Mouse (Mus musculus): ENCODE results near the gene Bet1l. TPM values are rescaled to one million over a fixed set of nuclear protein-coding genes. Genes with fewer than 3 reads are reported as not detected.

The Bet1l gene
- total and polyA plus RNA-seq, 3 experiments = 5.2 to 13.1 (median 8.4) TPM

DNA sequence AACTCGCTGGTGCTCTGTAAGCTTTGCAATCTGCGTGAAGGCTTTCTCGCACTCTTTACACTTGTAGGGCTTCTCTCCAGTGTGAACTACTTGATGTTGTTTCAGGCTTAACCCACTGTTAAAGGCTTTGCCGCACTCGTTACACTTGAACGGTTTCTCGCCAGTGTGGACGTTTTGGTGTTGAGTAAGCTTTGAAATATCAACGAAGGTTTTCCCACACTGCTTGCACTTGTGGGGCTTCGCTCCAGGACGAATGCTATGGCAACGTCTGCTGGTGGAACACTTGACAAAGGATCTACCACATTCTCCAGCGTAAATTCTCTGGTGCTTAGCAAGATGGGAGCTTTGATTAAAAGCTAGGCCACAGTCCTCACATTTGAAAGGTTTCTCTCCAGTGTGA is 45.7 kb downstream of the Bet1l start:
- TF ChIP-seq GATA2 (IDR thresholded peaks at IDR 0.05; ENCODE audit: borderline replicate concordance, low read depth, low read length) (no peak), POLR2AphosphoS5 (IDR thresholded peaks at IDR 0.05; ENCODE audit: insufficient replicate concordance, low read depth, low read length) (no peak), CTCF (IDR thresholded peaks at IDR 0.05; ENCODE audit: low read depth, low read length) (no peak), GATA1 (IDR thresholded peaks at IDR 0.05; ENCODE audit: borderline replicate concordance, low read length) (no peak), TAL1 (conservative IDR thresholded peaks at IDR 0.05; ENCODE audit: low read depth, low read length) (no peak)
- no peak for ATAC-seq (ENCODE audit: extremely low read depth, insufficient number of reproducible peaks, low FRiP score, poor library complexity, severe bottlenecking)
- Histone ChIP-seq H3K9me3 (replicated peaks) (no peaks in the 10 kb centered on the region), H3K4me1 (ENCODE audit: insufficient read depth, low read depth, low read length) (no peaks in the 10 kb centered on the region), H3K27me3 (ENCODE audit: insufficient read depth, low read length) (peaks cover 3% of the 10 kb centered on the region), H3K36me3 (replicated peaks) (no peaks in the 10 kb centered on the region), H3K4me3 (ENCODE audit: low read depth, low read length) (no peak overlapping the region)
- DNase-seq (ENCODE audit: low spot score) = no peak

GRCm38 (mm10) chr7:140810496-140810895 is 46.9 kb downstream of the Bet1l start:
- H3K4me1 ChIP-seq (ENCODE audit: insufficient read depth, low read depth, low read length) = no peaks in the 10 kb centered on the region
- no peak overlapping the region for H3K4me3 ChIP-seq (ENCODE audit: low read depth, low read length)
- peaks cover 3% of the 10 kb centered on the region for H3K27me3 ChIP-seq (ENCODE audit: insufficient read depth, low read length)
- no peaks in the 10 kb centered on the region for H3K9me3 ChIP-seq (replicated peaks)
- no peaks in the 10 kb centered on the region for H3K36me3 ChIP-seq (replicated peaks)
- ATAC-seq (ENCODE audit: extremely low read depth, insufficient number of reproducible peaks, low FRiP score, poor library complexity, severe bottlenecking) (no peak), DNase-seq (ENCODE audit: low spot score) (no peak)
- TF ChIP-seq TAL1 (conservative IDR thresholded peaks at IDR 0.05; ENCODE audit: low read depth, low read length) (no peak), GATA2 (IDR thresholded peaks at IDR 0.05; ENCODE audit: borderline replicate concordance, low read depth, low read length) (no peak), CTCF (IDR thresholded peaks at IDR 0.05; ENCODE audit: low read depth, low read length) (peak; percentile 5; the same call in 1 of the 2 replicates), GATA1 (IDR thresholded peaks at IDR 0.05; ENCODE audit: borderline replicate concordance, low read length) (no peak), POLR2AphosphoS5 (IDR thresholded peaks at IDR 0.05; ENCODE audit: insufficient replicate concordance, low read depth, low read length) (no peak)

DNA sequence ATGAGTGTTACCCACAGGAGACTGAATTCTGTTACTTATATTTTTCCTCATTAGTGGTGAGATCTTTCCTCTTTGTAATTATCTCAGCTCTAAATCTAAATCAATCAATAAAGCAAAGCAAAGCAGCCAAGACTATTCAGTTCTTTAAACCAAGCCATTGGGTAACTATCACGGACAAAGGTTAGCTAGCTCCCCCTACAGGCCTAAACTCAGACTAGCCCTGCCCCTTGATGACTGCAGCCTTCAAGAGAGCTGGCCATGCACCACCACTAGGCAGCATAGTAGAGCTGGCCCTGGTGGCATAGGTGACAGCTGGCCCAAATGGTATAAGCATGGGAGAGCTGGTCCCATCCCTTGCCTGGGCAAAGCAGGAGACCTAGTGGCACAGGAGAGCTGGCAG is 51.7 kb downstream of the Bet1l start:
- Histone ChIP-seq H3K4me1 (ENCODE audit: insufficient read depth, low read depth, low read length) (no peaks in the 10 kb centered on the region), H3K36me3 (replicated peaks) (no peaks in the 10 kb centered on the region), H3K27me3 (ENCODE audit: insufficient read depth, low read length) (peaks cover 9% of the 10 kb centered on the region; the same call in 1 of the 2 replicates), H3K9me3 (replicated peaks) (no peaks in the 10 kb centered on the region), H3K4me3 (ENCODE audit: low read depth, low read length) (no peak overlapping the region)
- TF ChIP-seq POLR2AphosphoS5 (IDR thresholded peaks at IDR 0.05; ENCODE audit: insufficient replicate concordance, low read depth, low read length) = no peak
- TF ChIP-seq CTCF (IDR thresholded peaks at IDR 0.05; ENCODE audit: low read depth, low read length) = peak; percentile 62
- no peak for TF ChIP-seq GATA1 (IDR thresholded peaks at IDR 0.05; ENCODE audit: borderline replicate concordance, low read length)
- no peak for TF ChIP-seq GATA2 (IDR thresholded peaks at IDR 0.05; ENCODE audit: borderline replicate concordance, low read depth, low read length)
- DNase-seq (ENCODE audit: low spot score) (peak; percentile 13), ATAC-seq (ENCODE audit: extremely low read depth, insufficient number of reproducible peaks, low FRiP score, poor library complexity, severe bottlenecking) (peak; percentile 34; the same call in 1 of the 2 replicates)

Other genes starting within 250 kb of the Bet1l start
Only the 20 nearest of the 28 such genes appear.
- not detected in 2 replicates for gene Olfr541, start 160.3 kb downstream of the Bet1l start, total RNA-seq (2014; fragmentation: Nextera tagmentation)
- gene Olfr541, start 160.3 kb downstream of the Bet1l start, total RNA-seq (2017) = 0.38 TPM in 1 of 2 replicates, not detected in the other
- gene Olfr541, start 160.3 kb downstream of the Bet1l start, polyA plus RNA-seq (2012) = not detected in 2 replicates
- gene Cyp2e1, start 93.8 kb downstream of the Bet1l start, total RNA-seq (2014; fragmentation: Nextera tagmentation) = not detected in 2 replicates
- 0.05 TPM in 1 of 2 replicates, not detected in the other for gene Cyp2e1, start 93.8 kb downstream of the Bet1l start, total RNA-seq (2017)
- gene Cyp2e1, start 93.8 kb downstream of the Bet1l start, polyA plus RNA-seq (2012) = not detected in 2 replicates
- gene Syce1, start 69.7 kb downstream of the Bet1l start, total RNA-seq (2014; fragmentation: Nextera tagmentation) = not detected in 2 replicates
- not detected in 2 replicates for gene Syce1, start 69.7 kb downstream of the Bet1l start, total RNA-seq (2017)
- not detected in 2 replicates for gene Syce1, start 69.7 kb downstream of the Bet1l start, polyA plus RNA-seq (2012)
- not detected in 2 replicates for gene Zfp941, start 35.4 kb downstream of the Bet1l start, total RNA-seq (2014; fragmentation: Nextera tagmentation)
- gene Zfp941, start 35.4 kb downstream of the Bet1l start, total RNA-seq (2017) = 0.05 and 0.06 TPM in 2 replicates
- gene Zfp941, start 35.4 kb downstream of the Bet1l start, polyA plus RNA-seq (2012) = not detected in 2 replicates
- not detected in 2 replicates for gene Urah, start 22.6 kb downstream of the Bet1l start, total RNA-seq (2014; fragmentation: Nextera tagmentation)
- gene Urah, start 22.6 kb downstream of the Bet1l start, total RNA-seq (2017) = not detected in 2 replicates
- not detected in 2 replicates for gene Urah, start 22.6 kb downstream of the Bet1l start, polyA plus RNA-seq (2012)
- gene Scgb1c1, start 12.0 kb downstream of the Bet1l start, total RNA-seq (2014; fragmentation: Nextera tagmentation) = not detected in 2 replicates
- gene Scgb1c1, start 12.0 kb downstream of the Bet1l start, total RNA-seq (2017) = not detected in 2 replicates
- gene Scgb1c1, start 12.0 kb downstream of the Bet1l start, polyA plus RNA-seq (2012) = not detected in 2 replicates
- gene Odf3, start 9.8 kb downstream of the Bet1l start, total RNA-seq (2014; fragmentation: Nextera tagmentation) = not detected in 2 replicates
- gene Odf3, start 9.8 kb downstream of the Bet1l start, total RNA-seq (2017) = 0.11 and 0.17 TPM in 2 replicates
- not detected in 2 replicates for gene Odf3, start 9.8 kb downstream of the Bet1l start, polyA plus RNA-seq (2012)
- gene Gm45785, start 1.2 kb downstream of the Bet1l start, total RNA-seq (2014; fragmentation: Nextera tagmentation) = not detected in 2 replicates
- 0.17 and 1.8 TPM in 2 replicates for gene Gm45785, start 1.2 kb downstream of the Bet1l start, total RNA-seq (2017)
- 1.3 and 2.1 TPM in 2 replicates for gene Gm45785, start 1.2 kb downstream of the Bet1l start, polyA plus RNA-seq (2012)
- 19.9 and 29.5 TPM in 2 replicates for gene Ric8a, start 620 bp downstream of the Bet1l start, total RNA-seq (2014; fragmentation: Nextera tagmentation)
- gene Ric8a, start 620 bp downstream of the Bet1l start, total RNA-seq (2017) = 21.1 and 27.9 TPM in 2 replicates
- 27.9 and 28.4 TPM in 2 replicates for gene Ric8a, start 620 bp downstream of the Bet1l start, polyA plus RNA-seq (2012)
- gene Psmd13, start 24.4 kb upstream of the Bet1l start, total RNA-seq (2014; fragmentation: Nextera tagmentation) = 93.7 and 98.1 TPM in 2 replicates
- 193 and 195 TPM in 2 replicates for gene Psmd13, start 24.4 kb upstream of the Bet1l start, total RNA-seq (2017)
- gene Psmd13, start 24.4 kb upstream of the Bet1l start, polyA plus RNA-seq (2012) = 45.7 and 70.1 TPM in 2 replicates
- 10.5 and 11.8 TPM in 2 replicates for gene Sirt3, start 24.7 kb upstream of the Bet1l start, total RNA-seq (2014; fragmentation: Nextera tagmentation)
- gene Sirt3, start 24.7 kb upstream of the Bet1l start, total RNA-seq (2017) = 11.0 and 17.5 TPM in 2 replicates
- 27.6 and 31.7 TPM in 2 replicates for gene Sirt3, start 24.7 kb upstream of the Bet1l start, polyA plus RNA-seq (2012)
- not detected in 2 replicates for gene Cox8b, start 42.9 kb upstream of the Bet1l start, total RNA-seq (2014; fragmentation: Nextera tagmentation)
- not detected in 2 replicates for gene Cox8b, start 42.9 kb upstream of the Bet1l start, total RNA-seq (2017)
- gene Cox8b, start 42.9 kb upstream of the Bet1l start, polyA plus RNA-seq (2012) = not detected in 2 replicates
- gene Nlrp6, start 63.3 kb upstream of the Bet1l start, total RNA-seq (2014; fragmentation: Nextera tagmentation) = not detected in 2 replicates
- 0.11 and 0.12 TPM in 2 replicates for gene Nlrp6, start 63.3 kb upstream of the Bet1l start, total RNA-seq (2017)
- gene Nlrp6, start 63.3 kb upstream of the Bet1l start, polyA plus RNA-seq (2012) = 0.07 and 0.08 TPM in 2 replicates
- gene Pgghg, start 83.8 kb upstream of the Bet1l start, total RNA-seq (2014; fragmentation: Nextera tagmentation) = 7.5 and 8.1 TPM in 2 replicates
- gene Pgghg, start 83.8 kb upstream of the Bet1l start, total RNA-seq (2017) = 9.0 and 10.0 TPM in 2 replicates
- 5.6 and 6.7 TPM in 2 replicates for gene Pgghg, start 83.8 kb upstream of the Bet1l start, polyA plus RNA-seq (2012)
- 1.6 TPM in 1 of 2 replicates, not detected in the other for gene Ifitm5, start 92.7 kb upstream of the Bet1l start, total RNA-seq (2014; fragmentation: Nextera tagmentation)
- gene Ifitm5, start 92.7 kb upstream of the Bet1l start, total RNA-seq (2017) = 0.35 and 1.2 TPM in 2 replicates
- gene Ifitm5, start 92.7 kb upstream of the Bet1l start, polyA plus RNA-seq (2012) = 0.16 and 0.32 TPM in 2 replicates
- not detected in 2 replicates for gene Gm45717, start 98.4 kb upstream of the Bet1l start, total RNA-seq (2014; fragmentation: Nextera tagmentation)
- not detected in 2 replicates for gene Gm45717, start 98.4 kb upstream of the Bet1l start, total RNA-seq (2017)
- not detected in 2 replicates for gene Gm45717, start 98.4 kb upstream of the Bet1l start, polyA plus RNA-seq (2012)
- gene Ifitm2, start 98.4 kb upstream of the Bet1l start, total RNA-seq (2014; fragmentation: Nextera tagmentation) = 239 and 256 TPM in 2 replicates
- 205 and 220 TPM in 2 replicates for gene Ifitm2, start 98.4 kb upstream of the Bet1l start, total RNA-seq (2017)
- gene Ifitm2, start 98.4 kb upstream of the Bet1l start, polyA plus RNA-seq (2012) = 129 and 161 TPM in 2 replicates
- gene Ifitm1, start 109.6 kb upstream of the Bet1l start, total RNA-seq (2014; fragmentation: Nextera tagmentation) = 2.9 and 5.5 TPM in 2 replicates
- 1.5 and 2.1 TPM in 2 replicates for gene Ifitm1, start 109.6 kb upstream of the Bet1l start, total RNA-seq (2017)
- gene Ifitm1, start 109.6 kb upstream of the Bet1l start, polyA plus RNA-seq (2012) = not detected in 2 replicates
- gene Ifitm3, start 153.2 kb upstream of the Bet1l start, total RNA-seq (2014; fragmentation: Nextera tagmentation) = not detected in 2 replicates
- not detected in 2 replicates for gene Ifitm3, start 153.2 kb upstream of the Bet1l start, total RNA-seq (2017)
- gene Ifitm3, start 153.2 kb upstream of the Bet1l start, polyA plus RNA-seq (2012) = not detected in 2 replicates
- not detected in 2 replicates for gene Ifitm6, start 160.3 kb upstream of the Bet1l start, total RNA-seq (2014; fragmentation: Nextera tagmentation)
- not detected in 2 replicates for gene Ifitm6, start 160.3 kb upstream of the Bet1l start, total RNA-seq (2017)
- not detected in 2 replicates for gene Ifitm6, start 160.3 kb upstream of the Bet1l start, polyA plus RNA-seq (2012)

Data from G1E (cell line).